17 mouse cellular contexts compared by ENCODE assay signal in genomic region chr7:76546456-76546855, GRCm38 (mm10).
DNase-seq lines count a peak whose midpoint lies in the region; ATAC-seq and TF ChIP-seq lines count a peak whose summit lies in the region.
"Had no signal": no experiment of that assay in that cellular context is flagged by ENCODE, and none has a peak within 500 bp of the region (broad histone marks: within the 10 kb centered on the region; RNA-seq: fewer than 3 reads in every experiment).

No protein-coding gene starts in this region.

- 51% methylated on average over 2 of the region's 2 CpGs for WGBS in lung, embryonic 14.5 days

- H3K27me3 ChIP-seq in lung, embryonic 14.5 days (ENCODE audit: insufficient read depth, low read length), result no peaks in the 10 kb centered on the region
- H3K27me3 ChIP-seq: midbrain, embryonic 12.5 days; neural tube, embryonic 12.5 days; Patski had no signal

- H3K4me1 ChIP-seq in lung, embryonic 14.5 days (ENCODE audit: insufficient read depth), result no peaks in the 10 kb centered on the region
- H3K4me1 ChIP-seq: midbrain, embryonic 12.5 days; neural tube, embryonic 12.5 days had no signal

- no peak overlapping the region for H3K4me3 ChIP-seq in lung, embryonic 14.5 days (ENCODE audit: low read depth, low read length)
- H3K4me3 ChIP-seq: erythroblast, embryonic 14.5 days; left cerebral cortex, adult 2 months; midbrain, embryonic 12.5 days; neural tube, embryonic 12.5 days had no signal

- no peak overlapping the region for H3K4me2 ChIP-seq in lung, embryonic 14.5 days
- H3K4me2 ChIP-seq: heart, embryonic 11.5 days; liver, embryonic 11.5 days; midbrain, embryonic 12.5 days; neural tube, embryonic 12.5 days had no signal

- intact Hi-C loops in left cerebral cortex, postnatal 36 days (cut with DNase I), result no loop called here

- H3K27ac ChIP-seq in lung, embryonic 14.5 days (ENCODE audit: low read depth), result no peak overlapping the region
- H3K27ac ChIP-seq: left cerebral cortex, adult 2 months; midbrain, embryonic 12.5 days; neural tube, embryonic 12.5 days had no signal

- peak; percentile 44 for DNase-seq in lung, embryonic 14.5 days
- DNase-seq in lung, postnatal 10 days, result no peak
- peak; percentile 61 for DNase-seq in adrenal gland, postnatal 10 days
- peak; percentile 24 for DNase-seq in forelimb bud, embryonic 11.5 days (ENCODE audit: low read depth, low spot score)
- peak; percentile 19 to 44 for DNase-seq in kidney, postnatal 36 days
- no peak for DNase-seq in testis, postnatal 10 days (ENCODE audit: low spot score)
- no peak for DNase-seq in left cerebral cortex, postnatal 36 days (ENCODE audit: low spot score in 2 of 2)
- DNase-seq: cerebellum, adult 11 months; lung, postnatal 14 days; right cerebral cortex, adult 18-20 months had no signal

- no peak overlapping the region for H3K9ac ChIP-seq in lung, embryonic 14.5 days
- H3K9ac ChIP-seq: midbrain, embryonic 12.5 days; neural tube, embryonic 12.5 days had no signal

- no peaks in the 10 kb centered on the region for H3K36me3 ChIP-seq in lung, embryonic 14.5 days (ENCODE audit: insufficient read depth)
- H3K36me3 ChIP-seq: midbrain, embryonic 12.5 days; neural tube, embryonic 12.5 days had no signal

- ATAC-seq in lung, embryonic 14.5 days (ENCODE audit: insufficient read depth), result no peak
- ATAC-seq: Patski had no signal

- TF ChIP-seq CTCF in lung, embryonic 14.5 days (IDR thresholded peaks at IDR 0.05; ENCODE audit: low read depth), result no peak

- H3K9me3 ChIP-seq in lung, embryonic 14.5 days (ENCODE audit: low read depth, low read length), result no peaks in the 10 kb centered on the region
- H3K9me3 ChIP-seq: midbrain, embryonic 12.5 days; neural tube, embryonic 12.5 days had no signal

Comparison
In these comparisons a context has a peak if more than half of its experiments do, and no peak if none do; other contexts are left out.
1. DNase-seq: peak in lung, embryonic 14.5 days (single experiment), adrenal gland, postnatal 10 days (single experiment), forelimb bud, embryonic 11.5 days (single experiment) and kidney, postnatal 36 days (2 of 2); none in lung, postnatal 10 days (single experiment), testis, postnatal 10 days (single experiment) and left cerebral cortex, postnatal 36 days (0 of 2).